Mouse (Mus musculus) urinary bladder, postnatal 4 days (tissue): ENCODE measurements at regions not wholly inside any gene's neighbourhood (a gene's known extent, or its start where the extent isn't known, plus 50 kb on each side); places are given as distances from the start of the nearest gene placed in this dataset.

Source experiments
- DNase-seq, 2 experiments: peaks; one replicate each; pipeline ENCODE4 v3.0.0; 2021 to 2022; ENCODE audit warnings: low spot score in 2 of 2

DNA sequence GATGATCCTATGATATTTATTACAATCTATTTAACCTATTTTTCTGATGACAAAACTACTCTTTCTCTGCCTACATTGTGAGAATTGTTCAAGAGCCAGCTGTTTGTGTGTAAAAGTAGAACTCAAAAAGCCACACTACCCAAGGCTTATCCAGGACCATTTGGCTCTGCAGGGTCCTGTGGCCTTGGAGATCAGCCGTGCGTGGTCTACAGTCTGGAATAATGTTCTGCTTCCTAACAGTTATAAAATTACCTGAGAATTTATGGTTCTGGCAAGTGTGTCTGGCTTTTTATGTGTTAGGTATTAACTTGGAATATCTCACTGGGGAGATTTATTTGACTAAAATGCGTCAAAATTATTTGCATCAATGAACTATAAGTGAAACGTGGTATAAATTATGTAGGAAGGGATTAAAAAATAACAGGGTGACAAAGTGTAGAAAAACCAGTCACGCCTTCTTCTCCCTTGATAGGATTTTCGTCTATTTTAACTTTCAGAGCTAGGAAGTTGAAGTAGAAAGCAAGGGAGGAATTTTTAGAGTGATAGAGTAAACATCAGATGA is 1789.0 kb upstream of the Gm7489 start:
- no peak for DNase-seq

DNA sequence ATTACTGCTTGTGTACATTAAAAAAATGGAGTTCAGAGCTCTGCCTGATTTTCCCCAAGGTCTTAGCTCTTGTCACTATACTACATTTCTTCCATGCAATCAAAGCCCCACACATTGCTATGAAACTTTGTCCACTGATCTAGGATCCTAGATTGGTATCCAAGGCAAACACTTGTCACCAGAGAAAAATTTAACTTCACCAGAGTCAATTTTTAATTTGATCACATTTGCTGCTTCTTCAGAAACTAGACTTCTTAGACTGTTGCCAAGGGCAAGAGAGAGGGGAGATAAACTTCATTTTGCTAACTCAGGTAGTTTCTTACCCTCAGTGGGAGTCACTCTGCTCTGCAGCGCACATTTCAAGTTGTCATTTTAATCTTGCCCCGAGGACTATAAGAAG is 1775.9 kb upstream of the Gm7489 start:
- DNase-seq: no peak

DNA sequence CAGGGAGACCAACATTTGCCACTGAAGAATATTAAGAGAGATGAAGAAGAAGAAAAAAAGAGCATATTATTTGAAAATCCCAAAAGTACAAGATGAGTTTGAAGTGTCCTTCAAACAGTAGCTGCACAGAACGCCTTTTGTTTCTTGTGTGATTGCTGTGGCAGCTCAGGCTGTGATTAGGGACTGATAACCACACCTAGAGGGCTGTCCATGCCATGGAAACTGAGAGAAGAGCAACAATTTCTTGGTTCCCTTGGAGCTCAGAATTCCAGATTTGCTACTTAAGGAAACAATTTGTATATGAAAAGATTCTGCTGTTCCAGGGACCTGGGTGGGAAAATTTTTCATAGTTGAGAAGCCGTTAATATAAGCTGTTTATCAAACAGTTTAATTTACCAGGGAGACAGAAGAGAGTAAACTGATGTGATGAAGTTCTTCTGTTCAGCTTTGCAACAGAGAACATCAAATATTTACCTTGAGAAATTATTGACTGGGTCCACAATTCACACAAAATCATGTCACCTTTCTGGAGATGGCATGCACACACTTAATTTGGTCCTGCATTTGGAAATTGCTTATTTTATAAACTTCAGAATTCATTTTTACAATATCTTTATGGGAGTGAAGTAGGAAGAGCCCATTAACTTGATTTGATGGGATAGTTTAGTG is 1770.2 kb upstream of the Gm7489 start:
- no peak for DNase-seq

DNA sequence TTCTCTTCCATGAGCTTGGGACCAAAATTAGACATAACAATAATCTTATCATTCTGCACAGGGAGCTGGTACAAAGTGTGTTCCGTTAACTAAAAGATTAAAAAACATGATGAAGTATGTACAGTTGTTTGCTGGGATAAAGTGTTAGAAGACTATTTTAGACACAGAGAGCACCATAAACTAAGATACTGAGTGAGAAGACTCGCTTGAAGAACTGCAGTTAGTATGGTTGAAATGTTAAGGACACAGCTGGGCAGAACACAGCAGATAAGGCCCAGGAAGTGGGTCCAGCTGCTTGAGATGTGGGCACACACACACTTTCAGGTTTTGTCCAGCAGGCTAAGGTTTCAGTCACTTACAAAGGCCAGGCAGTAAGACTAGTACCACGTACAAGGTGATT is 1748.0 kb upstream of the Gm7489 start:
- DNase-seq: no peak

DNA sequence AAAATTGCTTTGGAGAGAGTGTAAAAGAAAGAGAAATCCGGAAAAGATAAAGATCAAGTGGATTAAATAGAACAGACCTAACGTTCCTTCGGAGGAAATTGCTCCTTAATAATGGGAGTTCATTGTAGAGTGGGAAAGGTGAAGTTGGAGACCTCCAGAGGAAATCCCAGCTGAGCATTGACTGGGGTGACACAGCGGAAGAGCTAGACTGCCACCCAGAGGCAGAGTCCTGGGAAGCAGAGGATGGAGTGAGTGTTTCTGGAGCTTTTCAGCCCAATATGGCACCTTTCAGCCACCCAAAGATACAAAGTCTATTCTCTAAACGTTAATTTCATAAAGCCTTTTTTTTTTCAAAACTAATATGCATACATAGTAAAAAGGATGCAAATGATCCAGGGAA is 1731.3 kb upstream of the Gm7489 start:
- no peak for DNase-seq

DNA sequence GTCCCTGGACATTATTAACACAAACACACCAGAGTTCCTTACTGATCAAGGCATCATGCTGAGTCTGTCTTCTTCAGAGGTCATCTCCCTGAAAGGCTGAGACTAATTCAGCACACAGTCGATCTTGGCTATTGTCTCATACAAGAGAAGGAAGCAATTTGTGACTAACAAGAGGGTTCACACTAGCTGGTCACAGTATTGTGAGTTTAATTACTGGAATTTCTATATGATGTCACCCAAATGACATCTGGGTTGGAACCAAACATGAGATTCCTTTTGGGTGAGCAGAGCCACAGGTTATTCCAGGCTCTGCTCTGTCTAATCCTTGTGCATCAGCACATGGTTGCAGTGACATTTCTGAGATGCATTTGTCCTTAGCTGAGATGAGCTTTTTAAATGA is 1728.9 kb upstream of the Gm7489 start:
- DNase-seq: no peak

DNA sequence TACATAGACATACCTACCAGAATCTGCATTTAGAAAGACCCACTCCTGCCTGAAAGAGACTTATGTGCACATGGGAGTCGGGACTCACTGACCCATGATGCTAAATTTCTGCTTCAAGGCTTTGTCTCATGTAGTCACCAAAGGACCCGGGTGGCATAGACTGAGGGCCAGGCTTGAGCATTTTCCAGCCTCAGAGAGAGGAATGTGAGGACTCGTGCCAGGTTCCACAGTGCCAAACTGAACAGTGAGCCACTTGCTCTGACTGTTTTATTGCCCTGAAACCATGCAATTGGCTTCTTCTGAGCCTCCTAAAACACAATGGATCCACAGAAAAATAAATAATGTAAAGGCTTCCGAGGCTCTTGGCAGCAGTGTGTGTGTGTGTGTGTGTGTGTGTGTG is 1727.9 kb upstream of the Gm7489 start:
- no peak for DNase-seq

DNA sequence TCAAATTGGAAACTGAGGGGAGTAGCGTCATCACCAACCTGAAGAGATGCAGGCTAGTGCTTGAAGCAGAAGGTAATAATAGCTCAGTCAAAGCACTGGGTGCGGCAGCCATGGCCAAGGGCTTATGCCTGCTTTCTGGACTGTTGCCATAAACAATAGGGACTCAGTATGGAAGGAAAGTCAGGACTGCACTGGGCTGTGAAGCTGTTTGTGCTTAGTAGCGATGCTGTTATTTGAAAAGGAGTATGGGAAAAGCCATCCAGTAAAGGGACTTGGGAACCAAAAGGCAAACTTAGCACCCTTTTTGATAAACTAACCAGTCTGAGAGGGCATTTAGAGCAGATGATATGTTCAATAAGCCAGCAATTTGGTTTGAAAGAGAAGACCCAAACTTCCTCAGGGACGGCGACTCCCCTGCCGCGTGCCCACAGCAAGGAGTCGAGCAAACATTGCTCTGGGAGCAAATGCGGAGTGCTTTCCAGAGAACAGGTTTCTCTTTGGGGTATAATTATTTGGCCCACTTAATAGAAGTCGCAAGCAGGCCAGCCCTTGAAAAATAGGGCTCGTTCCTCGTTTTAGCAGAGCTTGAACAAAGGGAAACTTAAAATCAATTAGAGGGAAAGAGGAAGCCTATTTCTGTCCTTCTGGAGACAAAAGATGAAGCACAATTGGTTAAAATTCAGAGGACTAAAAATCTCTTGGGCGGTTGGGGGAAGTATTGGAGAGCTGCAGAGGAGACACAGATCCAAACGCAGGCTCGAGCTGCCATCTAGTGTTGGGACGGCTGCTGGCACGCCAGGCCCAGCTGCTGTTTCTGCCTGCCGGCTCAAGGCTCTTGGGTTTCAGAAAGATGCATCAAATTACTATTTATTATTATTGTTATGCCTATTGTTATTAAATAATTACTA is 1724.3 kb upstream of the Gm7489 start:
- DNase-seq: peak; percentile 66 to 73

DNA sequence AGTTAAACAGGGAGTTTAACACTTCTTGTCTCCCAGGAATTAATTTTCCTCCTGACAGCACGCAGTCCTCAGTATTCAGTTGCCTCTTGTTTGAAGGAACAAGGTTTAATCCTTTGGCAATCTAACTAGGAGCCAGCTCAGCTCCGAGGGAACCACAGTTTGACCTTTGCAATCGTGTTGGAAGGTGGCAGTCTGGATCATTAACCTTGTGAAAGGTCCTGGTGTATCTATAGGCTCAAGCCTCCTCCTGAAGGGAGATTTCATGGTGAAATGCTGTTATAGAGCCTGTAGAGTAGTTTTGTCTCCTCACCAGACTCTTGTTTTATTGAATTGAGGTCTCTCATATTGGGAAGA is 1723.6 kb upstream of the Gm7489 start:
- DNase-seq: no peak

DNA sequence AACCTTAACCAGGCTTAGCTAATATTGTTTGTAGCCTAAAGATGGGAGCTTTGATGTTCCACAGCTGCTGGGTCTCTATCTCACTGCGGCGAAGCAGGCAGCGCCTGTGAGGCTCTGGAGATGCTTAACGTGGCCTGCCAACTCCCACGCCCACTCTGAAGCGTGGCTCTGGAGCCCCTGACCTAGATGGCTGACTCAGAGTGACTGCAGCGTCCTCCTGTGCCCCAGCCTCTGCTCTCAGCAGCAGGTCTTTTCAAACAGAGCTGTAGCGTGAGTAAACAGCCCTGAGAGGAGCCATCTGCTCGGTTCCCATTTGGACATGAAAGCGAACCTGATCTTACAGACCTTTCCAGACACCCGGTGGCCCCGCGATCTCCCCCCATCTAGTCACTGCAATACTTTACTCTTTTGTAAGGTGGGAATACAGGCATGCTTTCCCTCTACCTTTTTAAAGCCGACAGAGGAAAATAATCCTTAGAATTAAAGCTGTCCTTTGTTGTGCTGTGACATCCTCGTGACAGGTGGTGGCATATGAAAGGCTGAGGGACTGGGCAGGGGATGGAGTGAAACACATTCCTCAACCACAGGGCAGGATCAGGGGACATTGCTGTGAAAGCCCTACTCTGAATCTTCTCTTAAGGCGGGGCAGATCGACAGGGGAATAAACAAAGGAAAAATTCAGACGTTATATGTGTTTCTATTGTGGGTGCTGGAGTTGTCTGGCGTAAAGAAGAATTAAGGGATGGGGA is 1723.0 kb upstream of the Gm7489 start:
- no peak for DNase-seq

DNA sequence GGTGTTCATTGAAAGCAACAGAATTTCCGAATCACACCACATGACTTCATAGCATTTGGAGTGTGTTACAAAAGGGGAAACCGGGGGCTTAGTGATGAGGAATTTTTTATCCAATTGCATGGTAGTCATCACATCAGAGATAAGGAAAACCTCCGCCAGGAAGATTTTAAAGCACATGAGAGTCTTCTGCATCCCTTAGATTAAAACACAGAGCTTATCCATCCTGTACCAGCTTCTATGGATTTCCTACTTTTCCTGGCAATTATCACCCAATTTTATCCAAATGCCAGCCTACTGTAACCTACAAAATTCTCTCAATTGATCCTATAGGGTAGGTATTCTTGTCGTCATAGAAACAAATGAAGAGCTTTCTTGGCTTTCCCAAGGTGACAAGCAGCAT is 1718.6 kb upstream of the Gm7489 start:
- no peak for DNase-seq

DNA sequence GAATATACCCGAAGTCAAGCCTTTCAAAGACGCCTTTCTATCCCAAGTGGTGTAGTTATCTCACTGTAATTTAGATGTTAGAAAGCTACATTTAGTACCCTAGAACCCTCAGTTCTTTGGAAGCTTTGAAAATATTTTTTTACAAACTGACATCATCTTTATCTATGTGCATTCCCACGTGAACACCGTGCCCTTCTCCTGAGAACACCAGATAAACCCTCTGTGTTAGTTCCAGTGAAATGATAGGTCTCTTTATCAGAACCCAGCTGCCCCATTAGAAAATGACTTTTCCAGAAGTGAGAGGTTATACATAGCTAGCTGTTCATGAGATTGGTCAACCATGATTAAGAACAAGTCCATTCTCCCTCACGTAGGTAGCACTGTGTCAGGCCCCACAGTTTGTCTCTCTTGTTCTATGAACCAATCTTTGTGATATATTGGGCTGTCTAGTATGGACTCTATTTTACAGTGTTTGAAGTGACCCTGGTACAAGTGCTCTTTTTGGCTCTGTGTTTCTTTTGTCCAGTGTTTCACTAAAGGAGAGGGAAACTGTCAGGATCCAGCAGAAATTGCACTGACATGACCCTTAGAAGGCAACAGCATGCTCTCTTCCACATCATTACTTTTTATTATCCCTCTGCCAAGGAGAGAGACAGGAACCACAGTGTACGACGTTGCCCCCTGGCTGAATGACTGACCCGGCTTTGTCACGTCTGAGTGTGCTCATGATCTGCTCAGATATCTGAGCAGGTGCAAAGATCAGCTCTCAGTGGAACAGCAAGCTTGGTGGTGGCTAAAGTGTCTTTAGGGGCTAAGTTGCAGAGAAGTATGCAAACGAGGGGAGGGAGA is 1717.9 kb upstream of the Gm7489 start:
- no peak for DNase-seq

DNA sequence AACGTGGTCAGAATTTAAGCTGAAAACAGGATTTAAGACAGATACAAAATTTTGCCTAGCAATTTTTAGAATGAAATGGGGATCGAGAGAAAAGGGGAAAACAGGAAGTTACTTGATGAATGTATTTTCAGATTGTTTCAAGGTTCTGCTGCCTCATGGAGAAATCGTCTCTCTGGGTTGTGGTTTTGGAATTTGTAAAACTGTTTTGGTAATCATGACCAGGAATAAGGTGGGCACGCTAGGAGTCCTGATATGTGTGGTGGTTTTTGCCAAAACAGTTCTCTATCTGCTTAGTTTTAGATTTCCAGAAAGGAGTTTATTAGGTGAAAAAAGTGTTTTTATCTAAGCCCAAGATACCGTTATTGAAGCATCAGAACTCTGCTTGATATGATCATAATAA is 1716.9 kb upstream of the Gm7489 start:
- no peak for DNase-seq

DNA sequence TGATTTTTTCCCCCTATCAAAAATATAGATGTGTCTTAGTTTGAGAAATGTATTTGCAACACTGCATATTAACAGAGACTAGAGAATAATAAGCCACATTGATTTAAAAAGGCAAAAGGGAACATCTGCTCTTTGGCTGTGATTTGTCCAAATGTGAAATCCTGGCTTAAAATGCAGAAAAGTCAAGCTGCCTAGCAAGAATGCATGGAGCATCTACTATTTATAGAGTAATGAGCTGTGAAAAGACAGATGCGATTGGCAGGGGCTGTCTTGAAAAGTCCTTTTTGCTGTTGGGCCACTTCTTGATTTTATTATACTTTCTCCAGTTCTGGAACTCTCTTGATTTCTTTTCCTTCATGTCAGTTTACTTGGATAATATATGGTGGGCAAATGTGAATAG is 1707.8 kb upstream of the Gm7489 start:
- DNase-seq: no peak

DNA sequence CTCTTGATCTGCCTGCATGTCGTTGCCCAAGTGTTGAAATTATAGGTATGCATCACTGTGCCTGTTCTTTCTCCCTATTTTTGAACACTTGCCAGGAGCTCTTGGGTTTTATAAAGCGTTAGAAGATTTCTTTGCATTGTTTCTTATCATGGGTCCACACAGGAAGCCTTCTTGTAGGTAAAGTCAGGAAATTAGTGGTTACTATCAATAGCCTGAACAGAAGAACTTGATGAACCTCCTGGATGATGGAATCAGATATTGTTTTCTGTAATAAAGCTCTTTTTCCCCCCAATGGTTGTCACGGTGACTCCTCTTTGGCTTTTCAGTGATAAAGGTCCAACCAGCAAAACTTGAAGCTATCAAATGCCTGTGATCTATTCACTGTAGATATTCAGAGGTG is 1706.0 kb upstream of the Gm7489 start:
- no peak for DNase-seq

DNA sequence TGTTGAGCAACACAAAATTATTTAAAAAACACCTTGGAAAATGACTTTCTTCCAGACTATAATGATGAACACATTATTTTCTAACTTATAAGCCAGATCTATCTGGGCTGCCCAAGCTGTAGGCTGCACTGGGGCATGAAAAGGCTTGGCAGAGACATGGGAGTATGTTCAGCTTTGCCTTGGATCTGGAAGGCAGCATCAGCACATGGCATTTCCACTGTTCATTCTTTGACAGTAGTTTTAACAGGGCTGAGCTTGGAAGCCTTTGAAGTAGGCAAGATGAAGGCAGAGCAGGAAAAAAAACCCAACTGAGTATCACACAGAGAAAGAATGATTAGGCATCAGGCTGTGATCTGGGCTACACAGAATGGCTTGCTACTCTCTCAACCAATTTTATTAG is 1705.3 kb upstream of the Gm7489 start:
- DNase-seq: no peak

DNA sequence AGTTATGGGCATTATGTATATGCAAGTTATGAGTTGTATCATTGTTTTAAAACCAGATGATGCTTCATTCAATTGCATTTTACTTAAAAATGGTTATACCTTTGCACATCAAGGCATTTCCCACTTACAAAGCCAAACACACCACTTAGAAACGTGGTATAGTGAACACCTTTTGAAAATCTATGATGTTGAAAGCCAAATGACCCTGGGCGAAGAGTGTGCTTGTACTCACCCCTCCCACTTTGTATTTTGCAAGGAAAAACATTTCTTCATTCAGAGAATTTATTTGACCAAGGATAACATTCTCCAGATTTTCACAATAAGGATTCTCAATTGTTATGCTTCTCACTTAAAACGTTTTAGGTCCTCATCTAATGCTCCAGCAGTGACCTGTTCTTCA is 1693.5 kb upstream of the Gm7489 start:
- no peak for DNase-seq

DNA sequence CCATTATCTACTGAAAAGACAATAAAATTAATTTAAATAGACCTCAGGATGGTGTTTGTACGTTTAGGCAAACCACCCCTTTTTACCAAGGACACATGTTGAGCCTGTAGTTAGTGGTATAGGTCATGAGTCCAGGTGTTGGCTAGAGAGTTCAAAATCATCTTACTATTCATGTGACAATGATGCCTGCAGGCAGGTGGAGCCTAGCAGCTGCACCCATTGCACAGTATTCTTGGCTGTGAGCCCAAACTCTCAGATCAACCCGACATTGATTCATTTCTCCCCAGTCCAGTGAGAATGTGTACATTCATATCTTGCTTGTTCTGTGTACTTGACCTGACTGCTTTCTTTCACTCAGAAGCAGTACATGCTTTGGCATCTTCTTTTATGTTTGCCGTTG is 1677.4 kb upstream of the Gm7489 start:
- no peak for DNase-seq

DNA sequence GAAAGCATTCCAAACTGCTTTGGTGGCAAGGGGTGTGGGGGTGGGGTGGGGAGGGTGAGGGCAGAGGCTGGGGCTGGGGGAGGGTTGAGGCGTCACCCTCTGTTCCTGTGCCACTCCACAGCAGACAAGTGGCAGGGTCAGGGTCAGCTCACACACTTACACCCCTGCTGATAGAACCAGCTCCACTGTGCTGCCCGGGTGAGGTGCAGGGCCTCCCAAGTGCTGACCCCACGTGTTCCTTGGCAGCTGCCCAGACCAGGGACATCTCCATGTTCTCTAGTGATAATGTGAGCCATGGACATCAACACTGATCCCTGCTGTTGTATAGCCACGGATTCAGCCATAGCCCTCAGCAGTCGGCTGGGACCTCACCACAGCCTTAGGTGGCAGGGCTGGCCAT is 1652.3 kb upstream of the Gm7489 start:
- DNase-seq: no peak

DNA sequence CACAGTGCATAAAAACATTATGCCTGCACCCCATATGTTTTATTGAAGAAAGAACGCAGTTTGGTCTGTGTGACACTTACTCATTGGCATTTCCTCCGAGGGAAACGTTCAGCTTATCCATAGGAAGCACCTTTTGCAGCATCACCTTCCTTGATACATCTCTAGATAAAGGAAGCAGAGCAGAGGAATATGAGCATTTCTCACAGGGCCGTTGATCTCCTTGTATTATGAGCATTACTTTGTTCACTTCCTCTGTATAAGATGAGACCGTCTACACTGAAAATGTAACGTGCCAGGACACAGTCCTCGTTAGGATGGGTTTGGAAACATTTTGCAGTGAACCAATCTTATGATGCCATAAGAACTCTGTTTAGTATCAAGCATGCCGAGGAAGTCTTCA is 1648.5 kb upstream of the Gm7489 start:
- DNase-seq: no peak

DNA sequence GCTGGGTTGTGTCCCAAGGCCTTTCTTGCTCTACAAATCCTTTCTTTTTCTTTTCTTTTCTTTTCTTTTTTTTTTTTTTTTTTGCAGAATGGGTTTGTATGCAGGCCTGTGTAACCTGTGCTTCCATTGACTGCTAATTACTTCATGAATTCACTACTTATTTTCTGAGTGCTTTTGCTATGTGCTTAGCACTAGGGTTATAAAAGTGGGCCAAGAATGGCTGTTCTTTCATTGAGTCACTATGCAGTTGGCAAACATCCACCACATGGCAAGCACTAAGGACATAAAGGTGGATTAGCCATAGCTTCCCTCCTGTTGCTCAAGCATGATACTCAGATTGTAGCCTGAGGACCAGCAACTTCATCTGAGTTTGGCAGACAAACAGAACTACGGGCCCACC is 1641.8 kb upstream of the Gm7489 start:
- no peak for DNase-seq
